Comparison of ENCODE assay signal across 20 mouse cellular contexts in the genomic region with DNA sequence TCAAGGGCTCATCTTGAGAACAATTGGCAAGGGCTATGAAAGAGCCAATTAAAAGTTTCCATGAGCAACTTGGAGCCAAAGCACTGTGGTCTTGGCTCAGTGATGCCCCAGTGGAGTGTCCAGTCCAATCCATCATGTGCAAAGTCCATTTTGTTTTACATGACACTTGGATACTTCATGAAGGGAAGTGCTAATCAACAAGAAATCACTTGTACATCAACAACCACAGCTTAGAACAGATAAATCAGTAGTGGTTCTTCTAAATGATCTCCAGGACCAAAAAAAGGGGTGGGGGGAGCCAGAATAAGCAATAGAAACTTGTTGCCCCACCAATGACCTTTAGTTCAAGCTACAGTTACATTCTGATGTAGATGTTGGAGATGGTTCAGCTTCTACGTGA.
DNase-seq lines count a peak whose midpoint lies in the region; ATAC-seq and TF ChIP-seq lines count a peak whose summit lies in the region.
"Had no signal": no experiment of that assay in that cellular context is flagged by ENCODE, and none has a peak within 500 bp of the region (broad histone marks: within the 10 kb centered on the region; RNA-seq: fewer than 3 reads in every experiment).

No protein-coding gene starts in this region.

- WGBS in embryonic facial prominence, embryonic 14.5 days = 46% methylated on average over 1 of the region's 1 CpGs
- WGBS in embryonic facial prominence, embryonic 10.5 days = 72% methylated on average over 1 of the region's 1 CpGs
- 65% methylated on average over 1 of the region's 1 CpGs for WGBS in lung, adult 2 months

- H3K36me3 ChIP-seq in embryonic facial prominence, embryonic 14.5 days (ENCODE audit: control insufficient read depth, insufficient read depth, low read length) = no peaks in the 10 kb centered on the region
- no peaks in the 10 kb centered on the region for H3K36me3 ChIP-seq in embryonic facial prominence, embryonic 10.5 days (replicated peaks)
- H3K36me3 ChIP-seq: embryonic facial prominence, embryonic 13.5 days; forebrain, embryonic 15.5 days had no signal

- no peak overlapping the region for H3K27ac ChIP-seq in embryonic facial prominence, embryonic 14.5 days (replicated peaks; ENCODE audit: low read depth, low read length)
- H3K27ac ChIP-seq in embryonic facial prominence, embryonic 10.5 days (replicated peaks) = no peak overlapping the region
- H3K27ac ChIP-seq: embryonic facial prominence, embryonic 13.5 days; forebrain, embryonic 13.5 days; forebrain, embryonic 15.5 days had no signal

- H3K4me1 ChIP-seq in embryonic facial prominence, embryonic 14.5 days (ENCODE audit: control insufficient read depth, insufficient read depth, low read length) = no peaks in the 10 kb centered on the region
- peaks cover 6% of the 10 kb centered on the region for H3K4me1 ChIP-seq in embryonic facial prominence, embryonic 10.5 days
- no peaks in the 10 kb centered on the region; the same call in 1 of the 2 replicates for H3K4me1 ChIP-seq in lung, adult 2 months (ENCODE audit: control insufficient read depth, insufficient read depth, low read length)
- H3K4me1 ChIP-seq: embryonic facial prominence, embryonic 13.5 days; forebrain, embryonic 15.5 days had no signal

- H3K4me2 ChIP-seq in embryonic facial prominence, embryonic 14.5 days (ENCODE audit: low read depth, low read length) = no peak overlapping the region
- H3K4me2 ChIP-seq: embryonic facial prominence, embryonic 13.5 days; forebrain, embryonic 13.5 days; forebrain, embryonic 15.5 days had no signal

- ATAC-seq in embryonic facial prominence, embryonic 14.5 days (ENCODE audit: low read depth) = no peak
- ATAC-seq: activated CD4-positive, CD25-positive, alpha-beta regulatory T cell, adult 4 months; forebrain, embryonic 13.5 days; forebrain, embryonic 15.5 days; forebrain, postnatal 0 days; Patski had no signal

- TF ChIP-seq CTCF in lung, adult 2 months (IDR thresholded peaks at IDR 0.05; ENCODE audit: insufficient read depth, low read length) = no peak

- TF ChIP-seq POLR2A in lung, adult 2 months (IDR thresholded peaks at IDR 0.05; ENCODE audit: borderline replicate concordance, extremely low read depth, low read depth, low read length) = no peak

- H3K4me3 ChIP-seq in embryonic facial prominence, embryonic 14.5 days (ENCODE audit: low read depth, low read length) = no peak overlapping the region
- H3K4me3 ChIP-seq in embryonic facial prominence, embryonic 10.5 days = no peak overlapping the region
- H3K4me3 ChIP-seq in lung, adult 2 months (replicated peaks; ENCODE audit: extremely low read depth, low read depth, low read length) = no peak overlapping the region
- H3K4me3 ChIP-seq: embryonic facial prominence, embryonic 13.5 days; forebrain, embryonic 13.5 days; forebrain, embryonic 15.5 days had no signal

- no peaks in the 10 kb centered on the region for H3K27me3 ChIP-seq in embryonic facial prominence, embryonic 14.5 days (replicated peaks; ENCODE audit: control insufficient read depth, insufficient read depth, low read length)
- no peaks in the 10 kb centered on the region for H3K27me3 ChIP-seq in embryonic facial prominence, embryonic 10.5 days (replicated peaks; ENCODE audit: low read depth, poor library complexity, severe bottlenecking)
- H3K27me3 ChIP-seq: embryonic facial prominence, embryonic 13.5 days; forebrain, embryonic 13.5 days; forebrain, embryonic 15.5 days had no signal

- no peak overlapping the region for H3K9ac ChIP-seq in embryonic facial prominence, embryonic 14.5 days (ENCODE audit: low read depth, low read length)
- H3K9ac ChIP-seq: embryonic facial prominence, embryonic 13.5 days; forebrain, embryonic 13.5 days; forebrain, embryonic 15.5 days; forebrain, postnatal 0 days had no signal

- no peaks in the 10 kb centered on the region for H3K9me3 ChIP-seq in embryonic facial prominence, embryonic 14.5 days (ENCODE audit: control insufficient read depth, low read length)
- H3K9me3 ChIP-seq in embryonic facial prominence, embryonic 10.5 days = no peaks in the 10 kb centered on the region
- H3K9me3 ChIP-seq: embryonic facial prominence, embryonic 13.5 days; forebrain, embryonic 13.5 days; forebrain, embryonic 15.5 days had no signal

- peak; percentile 10 for DNase-seq in embryonic facial prominence, embryonic 14.5 days (ENCODE audit: low spot score)
- DNase-seq in embryonic facial prominence, embryonic 10.5 days (ENCODE audit: low spot score) = no peak
- peak; percentile 1 for DNase-seq in lung, postnatal 36 days
- no peak for DNase-seq in lung, adult 2 months
- DNase-seq in 3T3-L1 (ENCODE audit: low read depth, low spot score) = peak; percentile 52
- DNase-seq in layer of hippocampus, postnatal 25 days (ENCODE audit: extremely low spot score in 1 of 2, low spot score in 1 of 2) = no peak
- DNase-seq: adrenal gland, adult 8-10 months; adrenal gland, postnatal 14 days; adrenal gland, postnatal 36 days; cerebellum, adult 11-12 months; cerebellum, adult 2 months; cerebellum, adult 9-10 months; cerebellum, postnatal 10 days; cerebellum, postnatal 25 days; forebrain, postnatal 0 days had no signal

Comparison
In these comparisons a context has a peak if more than half of its experiments do, and no peak if none do; other contexts are left out.
1. DNase-seq: peak in embryonic facial prominence, embryonic 14.5 days (single experiment), lung, postnatal 36 days (single experiment) and 3T3-L1 (single experiment); none in embryonic facial prominence, embryonic 10.5 days (single experiment), lung, adult 2 months (single experiment) and layer of hippocampus, postnatal 25 days (0 of 2).